In the genomic region with DNA sequence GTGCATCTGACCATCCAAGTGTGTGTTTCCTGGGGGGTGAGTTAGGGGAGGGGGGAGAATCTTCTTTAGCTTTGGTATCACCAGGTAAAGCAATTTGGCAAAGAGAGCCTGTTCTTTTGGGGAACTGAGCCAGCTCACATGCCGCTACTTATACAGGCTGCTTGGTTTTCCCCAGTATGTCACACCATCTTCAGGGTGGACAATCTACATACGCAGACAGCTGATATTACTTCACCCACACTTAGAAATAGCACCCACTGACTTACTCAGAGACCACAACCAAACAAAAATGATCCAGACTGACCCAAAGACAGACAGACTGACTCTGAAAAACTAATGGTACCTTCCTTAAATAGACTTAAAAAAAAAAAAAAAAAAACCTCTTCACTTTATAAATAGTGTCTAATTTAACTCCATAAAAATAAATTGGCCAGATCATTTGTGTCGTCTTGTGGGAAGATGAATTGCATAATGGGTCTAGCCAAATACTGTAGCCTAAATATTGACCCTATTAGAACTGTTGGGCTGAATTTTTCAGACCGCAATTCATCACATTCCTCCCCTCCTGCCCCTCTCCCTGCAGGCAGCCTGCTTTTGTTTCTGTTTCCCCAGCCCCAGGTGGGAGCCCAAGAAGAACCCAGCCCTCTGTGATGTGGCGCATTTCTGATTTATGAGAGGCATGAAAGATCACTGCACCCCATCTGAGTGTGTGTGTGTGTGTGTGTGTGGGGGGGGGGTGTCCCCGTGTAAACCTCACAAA, we compare ENCODE assay signal across 16 mouse cellular contexts.
DNase-seq lines count a peak whose midpoint lies in the region; ATAC-seq and TF ChIP-seq lines count a peak whose summit lies in the region.
"Had no signal": no experiment of that assay in that cellular context is flagged by ENCODE, and none has a peak within 500 bp of the region (broad histone marks: within the 10 kb centered on the region; RNA-seq: fewer than 3 reads in every experiment).

No protein-coding gene starts in this region.

- H3K4me1 ChIP-seq in kidney, postnatal 0 days (replicated peaks; ENCODE audit: insufficient read depth, low read length), result 0 out of 2 replicates have a peak, but pooled peaks cover 3% of the 10 kb centered on the region

- no peak for ATAC-seq in kidney, postnatal 0 days (replicated peaks; ENCODE audit: low FRiP score, low read depth)

- H3K27me3 ChIP-seq in kidney, postnatal 0 days (ENCODE audit: insufficient read depth, low read length), result no peaks in the 10 kb centered on the region
- H3K27me3 ChIP-seq: heart, embryonic 12.5 days; hindbrain, embryonic 12.5 days; midbrain, embryonic 12.5 days; neural tube, embryonic 12.5 days had no signal

- no peaks in the 10 kb centered on the region for H3K36me3 ChIP-seq in kidney, postnatal 0 days (ENCODE audit: insufficient read depth, low read length)
- H3K36me3 ChIP-seq: heart, embryonic 12.5 days; hindbrain, embryonic 12.5 days; midbrain, embryonic 12.5 days; neural tube, embryonic 12.5 days had no signal

- 45% methylated on average over 6 of the region's 6 CpGs for WGBS in kidney, postnatal 0 days

- H3K4me3 ChIP-seq in kidney, postnatal 0 days (replicated peaks; ENCODE audit: low read depth, low read length), result no peak overlapping the region
- H3K4me3 ChIP-seq: heart, embryonic 12.5 days; hindbrain, embryonic 12.5 days; midbrain, embryonic 12.5 days; neural tube, embryonic 12.5 days had no signal

- no peaks in the 10 kb centered on the region for H3K9me3 ChIP-seq in kidney, postnatal 0 days (replicated peaks; ENCODE audit: low read length)
- H3K9me3 ChIP-seq: heart, embryonic 12.5 days; hindbrain, embryonic 12.5 days; midbrain, embryonic 12.5 days; neural tube, embryonic 12.5 days had no signal

- H3K9ac ChIP-seq in kidney, postnatal 0 days (ENCODE audit: low read depth, low read length), result no peak overlapping the region
- H3K9ac ChIP-seq: heart, embryonic 12.5 days; hindbrain, embryonic 12.5 days; midbrain, embryonic 12.5 days; neural tube, embryonic 12.5 days had no signal

- H3K4me2 ChIP-seq in kidney, postnatal 0 days (ENCODE audit: low read length), result no peak overlapping the region
- H3K4me2 ChIP-seq: heart, embryonic 12.5 days; hindbrain, embryonic 12.5 days; midbrain, embryonic 12.5 days; neural tube, embryonic 12.5 days had no signal

- H3K27ac ChIP-seq in kidney, postnatal 0 days, result no peak overlapping the region
- H3K27ac ChIP-seq: hindbrain, embryonic 12.5 days; midbrain, embryonic 12.5 days; neural tube, embryonic 12.5 days had no signal

- TF ChIP-seq CTCF in kidney, postnatal 0 days (IDR thresholded peaks at IDR 0.05; ENCODE audit: low read depth), result no peak

- peak; percentile 54 for DNase-seq in kidney, postnatal 0 days (ENCODE audit: low spot score)
- no peak for DNase-seq in kidney, adult 8-10 months
- peak; percentile 57 for DNase-seq in NIH3T3 (ENCODE audit: low read depth)
- DNase-seq in forelimb bud, embryonic 11.5 days (ENCODE audit: low read depth, low spot score), result peak; percentile 19
- DNase-seq in thymus, postnatal 10 days (ENCODE audit: low spot score in 2 of 2), result peak; percentile 8 to 17
- DNase-seq in gastrocnemius, adult 8-10 months (ENCODE audit: low spot score in 2 of 2), result no peak
- no peak for DNase-seq in gastrocnemius, adult 18-20 months (ENCODE audit: low spot score)
- DNase-seq: adrenal gland, postnatal 14 days; gastrocnemius, postnatal 25 days; kidney, postnatal 25 days; lung, postnatal 10 days; spleen, adult 18-20 months had no signal

Comparison
In these comparisons a context has a peak if more than half of its experiments do, and no peak if none do; other contexts are left out.
1. DNase-seq: peak in kidney, postnatal 0 days (single experiment), NIH3T3 (single experiment), forelimb bud, embryonic 11.5 days (single experiment) and thymus, postnatal 10 days (2 of 2); none in kidney, adult 8-10 months (0 of 2), gastrocnemius, adult 8-10 months (0 of 2) and gastrocnemius, adult 18-20 months (single experiment).